Mouse (Mus musculus): ENCODE results near the gene Grhl1. TPM values are rescaled to one million over a fixed set of nuclear protein-coding genes. Genes with fewer than 3 reads are reported as not detected.
"Not testable (repeated sequence)": the region's sequence is repeated elsewhere in the genome, so short reads cannot be mapped to it uniquely, and the experiment has no call there.

Gene Grhl1
- polyA plus RNA-seq, 1 experiment from 2014 or later: 1.1 TPM

- no peak for ATAC-seq (replicated peaks; ENCODE audit: insufficient number of reproducible peaks, low FRiP score, low TSS enrichment, low read depth)
- H3K4me2 ChIP-seq (ENCODE audit: low read depth, low read length): no peak overlapping the region
- H3K4me3 ChIP-seq (ENCODE audit: low read depth, low read length): no peak overlapping the region
- H3K9me3 ChIP-seq (replicated peaks; ENCODE audit: control insufficient read depth, low read length): no peaks in the 10 kb centered on the region
- H3K9ac ChIP-seq (replicated peaks; ENCODE audit: low read length): no peak overlapping the region
- H3K27ac ChIP-seq (replicated peaks; ENCODE audit: low read depth, low read length): no peak overlapping the region
- H3K4me1 ChIP-seq (ENCODE audit: control insufficient read depth, insufficient read depth, low read length): no peaks in the 10 kb centered on the region
- no peaks in the 10 kb centered on the region for H3K27me3 ChIP-seq (ENCODE audit: control insufficient read depth, insufficient read depth, low read length)
- no peak for DNase-seq (ENCODE audit: low spot score)
- no peaks in the 10 kb centered on the region for H3K36me3 ChIP-seq (replicated peaks; ENCODE audit: control insufficient read depth, insufficient read depth, low read depth, low read length)
- 74% methylated on average over 4 of the region's 4 CpGs for WGBS
These were observed 62.1 kb downstream of the Grhl1 start for GRCm38 (mm10) chr12:24634212-24634611.

- WGBS: 85% methylated on average over 3 of the region's 3 CpGs
- ATAC-seq (replicated peaks; ENCODE audit: insufficient number of reproducible peaks, low FRiP score, low TSS enrichment, low read depth): no peak
These were observed 62.6 kb downstream of the Grhl1 start for GRCm38 (mm10) chr12:24634648-24635047.

GRCm38 (mm10) chr12:24638787-24639186, 66.7 kb downstream of the Grhl1 start:
- WGBS: 94% methylated on average over 10 of the region's 10 CpGs
- H3K9ac ChIP-seq (replicated peaks; ENCODE audit: low read length): not testable (repeated sequence)

More at GRCm38 (mm10) chr12:24634648-24635047, 62.6 kb downstream of the Grhl1 start:
- H3K9me3 ChIP-seq (replicated peaks; ENCODE audit: control insufficient read depth, low read length): no peaks in the 10 kb centered on the region
- no peak overlapping the region for H3K4me3 ChIP-seq (ENCODE audit: low read depth, low read length)
- H3K27me3 ChIP-seq (ENCODE audit: control insufficient read depth, insufficient read depth, low read length): no peaks in the 10 kb centered on the region
- no peak overlapping the region for H3K27ac ChIP-seq (replicated peaks; ENCODE audit: low read depth, low read length)
- no peak overlapping the region for H3K9ac ChIP-seq (replicated peaks; ENCODE audit: low read length)
- no peak for DNase-seq (ENCODE audit: low spot score)
- no peaks in the 10 kb centered on the region for H3K36me3 ChIP-seq (replicated peaks; ENCODE audit: control insufficient read depth, insufficient read depth, low read depth, low read length)
- no peaks in the 10 kb centered on the region for H3K4me1 ChIP-seq (ENCODE audit: control insufficient read depth, insufficient read depth, low read length)
- H3K4me2 ChIP-seq (ENCODE audit: low read depth, low read length): no peak overlapping the region

GRCm38 (mm10) chr12:24642370-24642802, 70.3 kb downstream of the Grhl1 start:
- ATAC-seq (replicated peaks; ENCODE audit: insufficient number of reproducible peaks, low FRiP score, low TSS enrichment, low read depth): no peak
- Histone ChIP-seq H3K36me3 (replicated peaks; ENCODE audit: control insufficient read depth, insufficient read depth, low read depth, low read length) (no peaks in the 10 kb centered on the region), H3K27ac (replicated peaks; ENCODE audit: low read depth, low read length) (no peak overlapping the region), H3K4me2 (ENCODE audit: low read depth, low read length) (no peak overlapping the region), H3K4me1 (ENCODE audit: control insufficient read depth, insufficient read depth, low read length) (no peaks in the 10 kb centered on the region), H3K9me3 (replicated peaks; ENCODE audit: control insufficient read depth, low read length) (no peaks in the 10 kb centered on the region), H3K27me3 (ENCODE audit: control insufficient read depth, insufficient read depth, low read length) (no peaks in the 10 kb centered on the region), H3K4me3 (ENCODE audit: low read depth, low read length) (no peak overlapping the region), H3K9ac (replicated peaks; ENCODE audit: low read length) (no peak overlapping the region)
- no peak for DNase-seq (ENCODE audit: low spot score)
- 70% methylated on average over 4 of the region's 4 CpGs for WGBS

More at GRCm38 (mm10) chr12:24638787-24639186, 66.7 kb downstream of the Grhl1 start:
- DNase-seq (ENCODE audit: low spot score); H3K9me3 ChIP-seq (replicated peaks; ENCODE audit: control insufficient read depth, low read length); H3K27me3 ChIP-seq (ENCODE audit: control insufficient read depth, insufficient read depth, low read length); H3K36me3 ChIP-seq (replicated peaks; ENCODE audit: control insufficient read depth, insufficient read depth, low read depth, low read length); H3K4me1 ChIP-seq (ENCODE audit: control insufficient read depth, insufficient read depth, low read length); H3K4me2 ChIP-seq (ENCODE audit: low read depth, low read length); H3K27ac ChIP-seq (replicated peaks; ENCODE audit: low read depth, low read length); ATAC-seq (replicated peaks; ENCODE audit: insufficient number of reproducible peaks, low FRiP score, low TSS enrichment, low read depth); H3K4me3 ChIP-seq (ENCODE audit: low read depth, low read length): not testable (repeated sequence)

- Histone ChIP-seq H3K9me3 (replicated peaks; ENCODE audit: control insufficient read depth, low read length) (no peaks in the 10 kb centered on the region), H3K4me1 (ENCODE audit: control insufficient read depth, insufficient read depth, low read length) (no peaks in the 10 kb centered on the region), H3K36me3 (replicated peaks; ENCODE audit: control insufficient read depth, insufficient read depth, low read depth, low read length) (no peaks in the 10 kb centered on the region), H3K27ac (replicated peaks; ENCODE audit: low read depth, low read length) (no peak overlapping the region), H3K4me3 (ENCODE audit: low read depth, low read length) (no peak overlapping the region), H3K9ac (replicated peaks; ENCODE audit: low read length) (no peak overlapping the region), H3K4me2 (ENCODE audit: low read depth, low read length) (no peak overlapping the region), H3K27me3 (ENCODE audit: control insufficient read depth, insufficient read depth, low read length) (no peaks in the 10 kb centered on the region)
- DNase-seq (ENCODE audit: low spot score) (no peak), ATAC-seq (replicated peaks; ENCODE audit: insufficient number of reproducible peaks, low FRiP score, low TSS enrichment, low read depth) (0 out of 2 replicates have a peak, but pooled peaks have one; percentile 59)
- WGBS: 52% methylated on average over 1 of the region's 1 CpGs
These were observed 72.1 kb downstream of the Grhl1 start for GRCm38 (mm10) chr12:24644125-24644571.

- H3K4me3 ChIP-seq (ENCODE audit: low read depth, low read length): no peak overlapping the region
- no peaks in the 10 kb centered on the region for H3K9me3 ChIP-seq (replicated peaks; ENCODE audit: control insufficient read depth, low read length)
- ATAC-seq (replicated peaks; ENCODE audit: insufficient number of reproducible peaks, low FRiP score, low TSS enrichment, low read depth) (no peak), DNase-seq (ENCODE audit: low spot score) (no peak)
- H3K27ac ChIP-seq (replicated peaks; ENCODE audit: low read depth, low read length): no peak overlapping the region
- H3K4me1 ChIP-seq (ENCODE audit: control insufficient read depth, insufficient read depth, low read length): peaks cover 4% of the 10 kb centered on the region; the same call in 1 of the 2 replicates
- no peaks in the 10 kb centered on the region for H3K27me3 ChIP-seq (ENCODE audit: control insufficient read depth, insufficient read depth, low read length)
- 91% methylated on average over 6 of the region's 6 CpGs for WGBS
- H3K36me3 ChIP-seq (replicated peaks; ENCODE audit: control insufficient read depth, insufficient read depth, low read depth, low read length): no peaks in the 10 kb centered on the region
- no peak overlapping the region for H3K9ac ChIP-seq (replicated peaks; ENCODE audit: low read length)
- no peak overlapping the region for H3K4me2 ChIP-seq (ENCODE audit: low read depth, low read length)
These were observed 73.8 kb downstream of the Grhl1 start for GRCm38 (mm10) chr12:24645901-24646300.

GRCm38 (mm10) chr12:24648094-24648493, 76.0 kb downstream of the Grhl1 start:
- H3K9ac ChIP-seq (replicated peaks; ENCODE audit: low read length): no peak overlapping the region
- ATAC-seq (replicated peaks; ENCODE audit: insufficient number of reproducible peaks, low FRiP score, low TSS enrichment, low read depth): no peak
- H3K4me2 ChIP-seq (ENCODE audit: low read depth, low read length): no peak overlapping the region
- H3K4me1 ChIP-seq (ENCODE audit: control insufficient read depth, insufficient read depth, low read length): peaks cover 4% of the 10 kb centered on the region; the same call in 1 of the 2 replicates
- 81% methylated on average over 1 of the region's 1 CpGs for WGBS
- no peaks in the 10 kb centered on the region for H3K27me3 ChIP-seq (ENCODE audit: control insufficient read depth, insufficient read depth, low read length)
- no peaks in the 10 kb centered on the region for H3K36me3 ChIP-seq (replicated peaks; ENCODE audit: control insufficient read depth, insufficient read depth, low read depth, low read length)
- no peak for DNase-seq (ENCODE audit: low spot score)
- no peak overlapping the region for H3K27ac ChIP-seq (replicated peaks; ENCODE audit: low read depth, low read length)
- no peaks in the 10 kb centered on the region for H3K9me3 ChIP-seq (replicated peaks; ENCODE audit: control insufficient read depth, low read length)
- no peak overlapping the region for H3K4me3 ChIP-seq (ENCODE audit: low read depth, low read length)

- Histone ChIP-seq H3K4me3 (ENCODE audit: low read depth, low read length) (peak overlapping the region; percentile 86), H3K9me3 (replicated peaks; ENCODE audit: control insufficient read depth, low read length) (no peaks in the 10 kb centered on the region), H3K9ac (replicated peaks; ENCODE audit: low read length) (peak overlapping the region; percentile 58), H3K27me3 (ENCODE audit: control insufficient read depth, insufficient read depth, low read length) (no peaks in the 10 kb centered on the region), H3K4me2 (ENCODE audit: low read depth, low read length) (peak overlapping the region; percentile 71), H3K4me1 (ENCODE audit: control insufficient read depth, insufficient read depth, low read length) (peaks cover 4% of the 10 kb centered on the region; the same call in 1 of the 2 replicates), H3K36me3 (replicated peaks; ENCODE audit: control insufficient read depth, insufficient read depth, low read depth, low read length) (no peaks in the 10 kb centered on the region), H3K27ac (replicated peaks; ENCODE audit: low read depth, low read length) (no peak overlapping the region)
- DNase-seq (ENCODE audit: low spot score): no peak
- WGBS: 4% methylated on average over 22 of the region's 22 CpGs
- peak; percentile 12; the same call in 1 of the 2 replicates for ATAC-seq (replicated peaks; ENCODE audit: insufficient number of reproducible peaks, low FRiP score, low TSS enrichment, low read depth)
These were observed 78.5 kb downstream of the Grhl1 start for GRCm38 (mm10) chr12:24650415-24651062.
